Mouse (Mus musculus) megakaryocyte, embryonic 14.5 days (primary cell): ENCODE results near the gene Galntl6.

Experiments used
- FLI1 ChIP-seq: IDR thresholded peaks from 2 replicates; pipeline ENCODE4 v1.6.1; 2012; ENCODE audit warnings: low read length, inconsistent platforms, mixed read lengths
- GATA1 ChIP-seq: IDR thresholded peaks from 3 replicates; pipeline ENCODE4 v1.6.1; 2012; ENCODE audit warnings: mixed read lengths, low read length, inconsistent platforms, borderline replicate concordance

- TF ChIP-seq GATA1 (no peak), FLI1 (no peak)
These were observed 1069.0 kb downstream of the Galntl6 start for GRCm38 (mm10) chr8:57843461-57843860.
